Mouse (Mus musculus) lung, postnatal 0 days (tissue): ENCODE data around the gene Ffar3. TPM values are rescaled to one million over a fixed set of nuclear protein-coding genes. Genes with fewer than 3 reads are reported as not detected.
A peak's percentile ranks its signal among the peaks of the same experiment; 100 is the strongest.

ENCODE experiments used
- ATAC-seq: fragments of 200-750 bp; cut with Nextera tagmentation; 2 replicates; pipeline ENCODE4 v1.8.0; 2017; ENCODE audit warnings: moderate library complexity
- DNase-seq: peaks from one replicate; pipeline ENCODE4 v3.0.0-alpha.2; 2016; ENCODE audit warnings: low spot score
- H3K27ac ChIP-seq: fragments of 300-500 bp; sonication (generic); 2 replicates; pipeline ENCODE4 v1.5.1; 2014; ENCODE audit warnings: antibody characterized with exemption, mild to moderate bottlenecking, low read length, mixed read lengths
- H3K27me3 ChIP-seq: fragments of 300-500 bp; sonication (generic); replicated peaks from 2 replicates; pipeline ENCODE4 v1.6.1; 2014; ENCODE audit warnings: low read length, mixed read lengths; ENCODE audit not compliant: insufficient read depth
- H3K36me3 ChIP-seq: fragments of 300-500 bp; sonication (generic); 2 replicates; pipeline ENCODE4 v1.6.1; 2014; ENCODE audit warnings: low read length, mixed read lengths; ENCODE audit not compliant: insufficient read depth
- H3K4me1 ChIP-seq: fragments of 300-500 bp; sonication (generic); 2 replicates; pipeline ENCODE4 v1.6.1; 2014; ENCODE audit warnings: antibody characterized with exemption, low read depth, low read length, mixed read lengths; ENCODE audit not compliant: insufficient read depth
- H3K4me2 ChIP-seq: fragments of 300-500 bp; sonication (generic); replicated peaks from 2 replicates; pipeline ENCODE4 v1.6.1; 2014; ENCODE audit warnings: low read depth, mild to moderate bottlenecking, low read length, moderate library complexity, mixed read lengths
- H3K4me3 ChIP-seq: fragments of 300-500 bp; sonication (generic); 2 replicates; pipeline ENCODE4 v1.5.1; 2014; ENCODE audit warnings: low read depth, low read length
- H3K9ac ChIP-seq: fragments of 300-500 bp; sonication (generic); replicated peaks from 2 replicates; pipeline ENCODE4 v1.6.1; 2014; ENCODE audit warnings: low read depth, mild to moderate bottlenecking
- H3K9me3 ChIP-seq: fragments of 300-500 bp; sonication (generic); 2 replicates; pipeline ENCODE4 v1.6.1; 2016; ENCODE audit warnings: low read length, mixed read lengths
- CTCF ChIP-seq: IDR thresholded peaks from 2 replicates; pipeline ENCODE4 v1.5.1; 2016; ENCODE audit warnings: antibody characterized with exemption, mild to moderate bottlenecking
- EP300 ChIP-seq: IDR thresholded peaks from 2 replicates; pipeline ENCODE4 v1.6.1; 2016; ENCODE audit warnings: antibody characterized with exemption, mild to moderate bottlenecking, control low read depth
- WGBS: fragments of 180-500 bp; shearing (Covaris S2); extraction: QIAGEN DNeasy Blood & Tissue Kit; methylation state at CpG from one replicate; pipeline ENCODE4 v1.1.7; 2014; 5-methylcytosine and 5-hydroxymethylcytosine counted together
- polyA plus RNA-seq: library from polyadenylated mRNA; unstranded; fragments of >200 nt; fragmentation: Nextera tagmentation; extraction: Ambion mirVana; gene quantifications from 2 replicates; pipeline ENCODE4 v1.2.1, GENCODE M21; 2015

Gene Ffar3
- polyA plus RNA-seq, 1 experiment from 2014 or later: not detected

DNA sequence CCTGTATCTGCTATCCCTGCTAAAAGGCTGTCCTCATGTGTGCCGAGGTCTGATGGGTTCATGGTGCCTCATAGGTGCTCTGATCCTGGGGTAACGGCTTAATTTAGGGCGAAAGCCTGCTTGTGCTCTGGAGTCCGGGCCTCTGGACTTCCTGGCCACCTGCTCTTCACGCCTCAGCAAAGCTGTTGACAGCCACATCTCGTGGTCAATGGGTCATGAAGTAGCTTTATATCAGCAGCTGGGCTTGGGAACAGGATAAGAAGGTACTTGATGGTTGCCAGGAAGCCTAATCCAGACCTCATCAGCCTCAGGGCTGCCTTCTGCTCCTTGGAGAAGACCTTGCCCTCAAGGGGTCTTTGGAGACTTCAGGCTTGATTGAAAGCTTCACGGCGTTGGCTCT, 7.4 kb upstream of the Ffar3 start:
- no peaks in the 10 kb centered on the region for H3K36me3 ChIP-seq
- H3K9me3 ChIP-seq: no peaks in the 10 kb centered on the region
- DNase-seq (no peak), ATAC-seq (no peak)
- no peak overlapping the region for H3K27ac ChIP-seq
- no peak overlapping the region for H3K9ac ChIP-seq
- WGBS: 54% methylated on average over 8 of the region's 8 CpGs
- H3K4me1 ChIP-seq: no peaks in the 10 kb centered on the region
- TF ChIP-seq EP300 (no peak), CTCF (no peak)
- no peak overlapping the region for H3K4me2 ChIP-seq
- H3K27me3 ChIP-seq: no peaks in the 10 kb centered on the region
- no peak overlapping the region for H3K4me3 ChIP-seq

- DNase-seq: no peak
- Histone ChIP-seq H3K36me3 (no peaks in the 10 kb centered on the region), H3K9me3 (no peaks in the 10 kb centered on the region), H3K4me1 (no peaks in the 10 kb centered on the region), H3K27ac (no peak within 1 kb of the TSS), H3K4me3 (no peak within 1 kb of the TSS), H3K9ac (no peak within 1 kb of the TSS), H3K4me2 (no peak within 1 kb of the TSS), H3K27me3 (no peaks in the 10 kb centered on the region)
- ATAC-seq: no peak
- no peak for TF ChIP-seq EP300
- TF ChIP-seq CTCF: no peak
- 79% methylated on average over 12 of the region's 12 CpGs for WGBS
These were observed 5.5 kb upstream of the Ffar3 start, which contains the start of gene Ffar1 for GRCm38 (mm10) chr7:30861464-30861863. TSS of gene Ffar1 (minus strand) at chr7:30861564.

DNA sequence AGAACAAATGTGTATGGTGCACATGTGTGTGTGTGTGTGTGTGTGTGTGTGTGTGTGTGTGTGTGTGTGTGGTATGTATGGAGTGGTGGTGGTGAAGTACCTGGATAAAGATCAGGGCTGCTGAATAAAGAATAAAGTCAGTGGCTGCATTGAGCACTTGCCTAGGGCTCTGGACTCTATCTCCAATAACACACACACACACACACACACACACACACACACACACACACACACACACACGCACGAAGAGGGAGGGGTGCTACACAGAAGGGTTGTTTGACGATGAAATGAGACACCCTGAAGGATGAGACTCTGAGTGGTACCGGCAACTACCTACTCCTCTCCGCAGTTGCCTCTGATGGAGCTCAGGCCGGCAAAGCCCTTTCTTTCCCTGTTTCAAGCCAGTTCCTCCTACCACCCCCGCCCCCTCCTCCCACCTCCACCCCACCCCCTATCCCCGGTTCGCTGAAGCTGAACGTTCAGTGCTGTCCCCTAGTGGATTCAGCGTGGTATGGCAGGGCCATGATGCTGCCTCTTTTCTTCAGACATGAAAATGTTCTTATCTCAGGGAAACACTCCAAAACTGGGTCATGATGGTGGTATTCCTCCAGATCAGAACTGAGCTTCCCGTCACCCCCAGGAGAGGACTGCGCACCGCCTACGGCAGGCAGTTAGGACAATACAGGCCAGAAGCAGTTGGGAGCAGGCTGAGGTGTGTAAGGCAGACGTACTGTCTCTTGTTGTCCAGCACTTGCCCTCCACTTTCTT, 3.8 kb upstream of the Ffar3 start:
- no peak overlapping the region for H3K4me3 ChIP-seq
- no peaks in the 10 kb centered on the region for H3K9me3 ChIP-seq
- peak; percentile 58 for ATAC-seq
- H3K4me2 ChIP-seq: no peak overlapping the region; the same call in 1 of the 2 replicates
- TF ChIP-seq EP300 (no peak), CTCF (peak; percentile 83)
- H3K27ac ChIP-seq: no peak overlapping the region
- peak; percentile 70 for DNase-seq
- no peaks in the 10 kb centered on the region for H3K27me3 ChIP-seq
- no peaks in the 10 kb centered on the region for H3K36me3 ChIP-seq
- 5% methylated on average over 13 of the region's 16 CpGs for WGBS
- no peaks in the 10 kb centered on the region for H3K4me1 ChIP-seq
- H3K9ac ChIP-seq: no peak overlapping the region

DNA sequence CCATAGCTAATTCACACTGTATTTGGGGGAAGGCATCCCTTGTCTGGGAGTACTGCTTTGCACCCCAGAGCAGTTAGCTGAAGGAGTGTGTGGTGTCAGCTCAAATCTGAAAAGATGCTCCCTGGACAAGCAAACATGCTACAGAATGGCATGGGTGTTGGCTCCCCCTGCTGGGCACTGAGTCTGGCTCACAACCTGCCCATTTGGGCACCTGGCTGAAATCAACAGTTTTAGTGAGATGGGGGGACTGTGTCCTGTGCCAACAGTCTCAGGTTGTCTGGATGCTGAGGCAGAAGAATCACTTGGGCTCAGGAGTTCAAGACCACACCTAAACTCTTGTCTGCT, 3.3 kb upstream of the Ffar3 start:
- no peak for TF ChIP-seq EP300
- TF ChIP-seq CTCF: peak; percentile 78
- H3K4me1 ChIP-seq: no peaks in the 10 kb centered on the region
- no peak overlapping the region for H3K27ac ChIP-seq
- DNase-seq: peak; percentile 71
- no peak overlapping the region for H3K4me3 ChIP-seq
- no peak overlapping the region for H3K4me2 ChIP-seq
- H3K27me3 ChIP-seq: no peaks in the 10 kb centered on the region
- peak; percentile 59 for ATAC-seq
- H3K9me3 ChIP-seq: no peaks in the 10 kb centered on the region
- no peak overlapping the region for H3K9ac ChIP-seq
- no peaks in the 10 kb centered on the region for H3K36me3 ChIP-seq

DNA sequence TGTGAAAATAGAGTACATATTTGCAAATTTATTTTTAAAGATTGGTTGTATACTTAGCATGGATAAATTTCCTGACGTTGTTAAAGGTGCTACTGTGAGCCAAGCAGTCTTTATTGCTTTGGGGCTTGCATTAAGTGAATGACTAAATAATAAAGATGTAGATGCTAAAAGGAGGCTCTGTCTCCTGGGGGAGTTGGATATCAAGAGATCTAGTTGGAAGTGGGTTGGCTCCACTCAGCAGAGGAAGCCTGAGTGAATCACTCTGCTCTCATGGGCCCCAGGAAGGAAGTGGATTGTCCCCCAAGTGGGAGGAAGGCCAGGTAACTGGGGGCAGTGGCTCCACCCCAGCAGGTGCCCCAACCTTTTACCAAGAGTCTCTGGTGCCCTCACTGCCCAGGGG, 1.8 kb upstream of the Ffar3 start:
- Histone ChIP-seq H3K9me3 (no peaks in the 10 kb centered on the region), H3K4me2 (no peak overlapping the region), H3K4me1 (no peaks in the 10 kb centered on the region), H3K36me3 (no peaks in the 10 kb centered on the region), H3K27ac (no peak overlapping the region), H3K4me3 (no peak overlapping the region), H3K27me3 (no peaks in the 10 kb centered on the region), H3K9ac (no peak overlapping the region)
- no peak for DNase-seq
- ATAC-seq: no peak
- no peak for TF ChIP-seq CTCF
- TF ChIP-seq EP300: no peak
- 74% methylated on average over 1 of the region's 1 CpGs for WGBS

GRCm38 (mm10) chr7:30851421-30851820, 4.6 kb downstream of the Ffar3 start:
- WGBS: 82% methylated on average over 1 of the region's 1 CpGs
- H3K36me3 ChIP-seq: no peaks in the 10 kb centered on the region
- no peak for ATAC-seq

More at GRCm38 (mm10) chr7:30851421-30851820, 4.6 kb downstream of the Ffar3 start:
- no peak overlapping the region for H3K9ac ChIP-seq
- DNase-seq: no peak
- H3K27me3 ChIP-seq: no peaks in the 10 kb centered on the region
- H3K27ac ChIP-seq: no peak overlapping the region
- H3K9me3 ChIP-seq: no peaks in the 10 kb centered on the region
- TF ChIP-seq CTCF: no peak
- no peak for TF ChIP-seq EP300
- no peak overlapping the region for H3K4me2 ChIP-seq
- H3K4me3 ChIP-seq: no peak overlapping the region
- no peaks in the 10 kb centered on the region for H3K4me1 ChIP-seq
